Mouse (Mus musculus) limb, embryonic 11.5 days (tissue): Measurements from ENCODE around the gene Ccdc157. TPM values are rescaled to one million over a fixed set of nuclear protein-coding genes. Genes with fewer than 3 reads are reported as not detected.
A peak's percentile ranks its signal among the peaks of the same experiment; 100 is the strongest.

Source experiments
- microRNA-seq: library from miRNA; unstranded; fragments of <30 nt; microRNA quantifications from one replicate; pipeline ENCODE4, GENCODE M21; 2016
- polyA plus RNA-seq: library from polyadenylated mRNA; unstranded; fragments of >200 nt; fragmentation: Nextera tagmentation; extraction: Ambion mirVana; gene quantifications from 2 replicates; pipeline ENCODE4 v1.2.1, GENCODE M21; 2014

Ccdc157 gene
- polyA plus RNA-seq, 1 experiment from 2014 or later, result 4.7 TPM

Small RNA genes lying within 50 kb of the gene (microRNA-seq; reads per million reads assigned to microRNA genes)
- gene Mir3060, result 7.3 reads per million, percentile 17 among the genes with 10 or more reads in this experiment

Other genes starting within 250 kb of the Ccdc157 start
- gene Slc35e4, start 245.6 kb downstream of the Ccdc157 start, polyA plus RNA-seq, result 1.7 and 2.1 TPM in 2 replicates
- gene Tcn2, start 228.1 kb downstream of the Ccdc157 start, polyA plus RNA-seq, result 24.2 and 28.9 TPM in 2 replicates
- gene Pes1, start 196.3 kb downstream of the Ccdc157 start, polyA plus RNA-seq, result 81.9 and 87.4 TPM in 2 replicates
- gene 4930556J24Rik, start 183.5 kb downstream of the Ccdc157 start, polyA plus RNA-seq, result not detected in 2 replicates
- 2.6 and 3.2 TPM in 2 replicates for gene Gal3st1, start 176.7 kb downstream of the Ccdc157 start, polyA plus RNA-seq
- gene Sec14l4, start 128.8 kb downstream of the Ccdc157 start, polyA plus RNA-seq, result not detected in 2 replicates
- not detected in 2 replicates for gene Sec14l3, start 95.5 kb downstream of the Ccdc157 start, polyA plus RNA-seq
- 8.5 and 10.9 TPM in 2 replicates for gene Mtfp1, start 64.8 kb downstream of the Ccdc157 start, polyA plus RNA-seq
- 1.9 and 2.2 TPM in 2 replicates for gene Sec14l2, start 36.9 kb downstream of the Ccdc157 start, polyA plus RNA-seq
- 24.3 and 28.9 TPM in 2 replicates for gene Rnf215, start 25.1 kb downstream of the Ccdc157 start, polyA plus RNA-seq
- gene Sf3a1, start 57 bp upstream of the Ccdc157 start, polyA plus RNA-seq, result 98.3 and 112 TPM in 2 replicates
- gene Tbc1d10a, start 26.5 kb upstream of the Ccdc157 start, polyA plus RNA-seq, result 20.5 and 25.0 TPM in 2 replicates
- gene Castor1, start 57.9 kb upstream of the Ccdc157 start, polyA plus RNA-seq, result 1.1 and 1.5 TPM in 2 replicates
- gene Osm, start 76.1 kb upstream of the Ccdc157 start, polyA plus RNA-seq, result not detected in 2 replicates
- gene Lif, start 97.3 kb upstream of the Ccdc157 start, polyA plus RNA-seq, result 0.04 and 0.05 TPM in 2 replicates